Comparison of ENCODE assay signal across 15 mouse cellular contexts in genomic region chr7:143415070-143415469, GRCm38 (mm10). TPM values are rescaled to one million over a fixed set of nuclear protein-coding genes. Genes with fewer than 3 reads are reported as not detected.
DNase-seq lines count a peak whose midpoint lies in the region; ATAC-seq lines count a peak whose summit lies in the region.
"Had no signal": no experiment of that assay in that cellular context is flagged by ENCODE, and none has a peak within 500 bp of the region (broad histone marks: within the 10 kb centered on the region; RNA-seq: fewer than 3 reads in every experiment).

No protein-coding gene starts in this region.

- no peak overlapping the region for H3K9ac ChIP-seq in midbrain, embryonic 11.5 days (ENCODE audit: low read length)
- H3K9ac ChIP-seq in midbrain, embryonic 14.5 days (replicated peaks; ENCODE audit: low read length), result no peak overlapping the region
- H3K9ac ChIP-seq in limb, embryonic 13.5 days, result peak overlapping the region; percentile 31
- H3K9ac ChIP-seq: forebrain, embryonic 13.5 days; kidney, embryonic 15.5 days; liver, embryonic 15.5 days had no signal

- intact Hi-C loops in heart, postnatal 14 days (cut with DNase I), result no loop called here
- intact Hi-C loops in left cerebral cortex, postnatal 14 days (cut with DNase I), result no loop called here

- no peak for ATAC-seq in midbrain, embryonic 11.5 days (ENCODE audit: low FRiP score)
- ATAC-seq in midbrain, embryonic 14.5 days (ENCODE audit: low FRiP score, low TSS enrichment), result no peak
- ATAC-seq in limb, embryonic 13.5 days (ENCODE audit: low FRiP score, low read depth), result peak; percentile 72
- ATAC-seq: forebrain, embryonic 13.5 days had no signal

- H3K4me3 ChIP-seq in heart, embryonic 10.5 days, result no peak overlapping the region
- H3K4me3 ChIP-seq in midbrain, embryonic 11.5 days (ENCODE audit: low read depth, low read length), result no peak overlapping the region
- no peak overlapping the region for H3K4me3 ChIP-seq in midbrain, embryonic 14.5 days (replicated peaks; ENCODE audit: low read depth, low read length)
- H3K4me3 ChIP-seq in limb, embryonic 13.5 days, result no peak overlapping the region
- H3K4me3 ChIP-seq: forebrain, embryonic 13.5 days; kidney, embryonic 15.5 days; liver, embryonic 15.5 days had no signal

- 41% methylated on average over 4 of the region's 4 CpGs for WGBS in heart, embryonic 10.5 days
- WGBS in midbrain, embryonic 11.5 days, result 60% methylated on average over 4 of the region's 4 CpGs
- WGBS in midbrain, embryonic 14.5 days, result 51% methylated on average over 4 of the region's 4 CpGs
- WGBS in limb, embryonic 13.5 days, result 23% methylated on average over 4 of the region's 4 CpGs

- peaks cover 45% of the 10 kb centered on the region for H3K4me1 ChIP-seq in heart, embryonic 10.5 days
- no peaks in the 10 kb centered on the region for H3K4me1 ChIP-seq in midbrain, embryonic 11.5 days (ENCODE audit: control insufficient read depth, insufficient read depth, low read length)
- H3K4me1 ChIP-seq in midbrain, embryonic 14.5 days (ENCODE audit: control insufficient read depth, insufficient read depth, low read length), result no peaks in the 10 kb centered on the region
- peaks cover 36% of the 10 kb centered on the region for H3K4me1 ChIP-seq in limb, embryonic 13.5 days
- H3K4me1 ChIP-seq: forebrain, embryonic 13.5 days had no signal

- no peaks in the 10 kb centered on the region for H3K36me3 ChIP-seq in heart, embryonic 10.5 days
- H3K36me3 ChIP-seq in midbrain, embryonic 11.5 days (ENCODE audit: control insufficient read depth, insufficient read depth, low read length), result no peaks in the 10 kb centered on the region
- no peaks in the 10 kb centered on the region for H3K36me3 ChIP-seq in midbrain, embryonic 14.5 days (ENCODE audit: control insufficient read depth, insufficient read depth, low read length)
- no peaks in the 10 kb centered on the region for H3K36me3 ChIP-seq in limb, embryonic 13.5 days
- H3K36me3 ChIP-seq: kidney, embryonic 15.5 days; liver, embryonic 15.5 days had no signal

- no peaks in the 10 kb centered on the region for H3K9me3 ChIP-seq in heart, embryonic 10.5 days
- H3K9me3 ChIP-seq in midbrain, embryonic 11.5 days (ENCODE audit: control insufficient read depth, low read length), result no peaks in the 10 kb centered on the region
- H3K9me3 ChIP-seq in midbrain, embryonic 14.5 days (ENCODE audit: control insufficient read depth, low read length), result no peaks in the 10 kb centered on the region
- no peaks in the 10 kb centered on the region for H3K9me3 ChIP-seq in limb, embryonic 13.5 days
- H3K9me3 ChIP-seq: forebrain, embryonic 13.5 days; kidney, embryonic 15.5 days; liver, embryonic 15.5 days had no signal

- H3K27me3 ChIP-seq in heart, embryonic 10.5 days (ENCODE audit: insufficient read depth, poor library complexity, severe bottlenecking), result no peaks in the 10 kb centered on the region
- no peaks in the 10 kb centered on the region for H3K27me3 ChIP-seq in midbrain, embryonic 11.5 days (ENCODE audit: control insufficient read depth, insufficient read depth, low read length)
- H3K27me3 ChIP-seq in midbrain, embryonic 14.5 days (ENCODE audit: control insufficient read depth, insufficient read depth, low read length), result no peaks in the 10 kb centered on the region
- no peaks in the 10 kb centered on the region for H3K27me3 ChIP-seq in limb, embryonic 13.5 days
- H3K27me3 ChIP-seq: kidney, embryonic 15.5 days; liver, embryonic 15.5 days had no signal

- H3K4me2 ChIP-seq in midbrain, embryonic 11.5 days, result no peak overlapping the region
- H3K4me2 ChIP-seq in midbrain, embryonic 14.5 days (ENCODE audit: low read length), result no peak overlapping the region
- no peak overlapping the region for H3K4me2 ChIP-seq in limb, embryonic 13.5 days (replicated peaks)
- H3K4me2 ChIP-seq: forebrain, embryonic 13.5 days; kidney, embryonic 15.5 days; liver, embryonic 15.5 days had no signal

- peak overlapping the region; percentile 71 for H3K27ac ChIP-seq in heart, embryonic 10.5 days
- no peak overlapping the region for H3K27ac ChIP-seq in midbrain, embryonic 11.5 days (ENCODE audit: low read depth, low read length)
- H3K27ac ChIP-seq in midbrain, embryonic 14.5 days (replicated peaks; ENCODE audit: low read depth, low read length), result no peak overlapping the region
- H3K27ac ChIP-seq in limb, embryonic 13.5 days, result peak overlapping the region; percentile 72; the same call in 1 of the 2 replicates
- H3K27ac ChIP-seq: forebrain, embryonic 13.5 days; kidney, embryonic 15.5 days; liver, embryonic 15.5 days had no signal

- no peak for DNase-seq in heart, embryonic 10.5 days (ENCODE audit: low spot score)
- DNase-seq in heart, postnatal 14 days, result no peak
- peak; percentile 41 for DNase-seq in midbrain, embryonic 11.5 days (ENCODE audit: low spot score, missing footprints)
- no peak for DNase-seq in midbrain, embryonic 14.5 days
- no peak for DNase-seq in cerebellum, postnatal 4 days (ENCODE audit: low spot score in 2 of 2)
- no peak for DNase-seq in ovary, postnatal 14 days (ENCODE audit: low spot score)
- no peak for DNase-seq in left cerebral cortex, postnatal 14 days (ENCODE audit: low spot score in 2 of 2)
- DNase-seq: cerebellum, postnatal 36 days; gastrocnemius, postnatal 25 days; heart, postnatal 36 days; layer of hippocampus, postnatal 36 days had no signal

RNA-seq across cellular contexts. Expression of gene Cdkn1c, which starts 45.8 kb away (rescaled TPM):
- 1,495 and 1,694 TPM in 2 replicates for polyA plus RNA-seq in heart, embryonic 10.5 days (2016; fragmentation: Nextera tagmentation; extraction: Ambion mirVana)
- 10 to 100 TPM; 37.3 to 52.0 TPM for total RNA-seq in heart, postnatal 14 days (2021)
- polyA plus RNA-seq in midbrain, embryonic 11.5 days (2014; fragmentation: Nextera tagmentation; extraction: Ambion mirVana), result 789 and 799 TPM in 2 replicates
- polyA plus RNA-seq in midbrain, embryonic 14.5 days (2014; fragmentation: Nextera tagmentation; extraction: Ambion mirVana), result 271 and 417 TPM in 2 replicates
- 1,335 and 1,388 TPM in 2 replicates for polyA plus RNA-seq in limb, embryonic 13.5 days (2015; fragmentation: Nextera tagmentation; extraction: Ambion mirVana)
- total RNA-seq in left cerebral cortex, postnatal 14 days (2021), result 10 to 100 TPM; 14.1 to 14.2 TPM

RNA-seq across cellular contexts. Expression of gene Slc22a18, which starts 58.5 kb away (rescaled TPM):
- 0.54 and 1.3 TPM in 2 replicates for polyA plus RNA-seq in heart, embryonic 10.5 days (2016; fragmentation: Nextera tagmentation; extraction: Ambion mirVana)
- total RNA-seq in heart, postnatal 14 days (2021), result under 1 TPM; 0.15 to 0.69 TPM
- polyA plus RNA-seq in midbrain, embryonic 11.5 days (2014; fragmentation: Nextera tagmentation; extraction: Ambion mirVana), result 0.16 and 0.30 TPM in 2 replicates
- 0.20 and 0.78 TPM in 2 replicates for polyA plus RNA-seq in midbrain, embryonic 14.5 days (2014; fragmentation: Nextera tagmentation; extraction: Ambion mirVana)
- polyA plus RNA-seq in limb, embryonic 13.5 days (2015; fragmentation: Nextera tagmentation; extraction: Ambion mirVana), result 1.4 and 1.5 TPM in 2 replicates
- total RNA-seq in left cerebral cortex, postnatal 14 days (2021), result under 1 TPM; 0.42 to 0.62 TPM

Comparison
In these comparisons a context has a peak if more than half of its experiments do, and no peak if none do; other contexts are left out.
1. H3K27ac ChIP-seq: peak in heart, embryonic 10.5 days (single experiment) and limb, embryonic 13.5 days (single experiment); none in midbrain, embryonic 11.5 days (single experiment) and midbrain, embryonic 14.5 days (single experiment).